Mouse (Mus musculus) ZHBTc4 (cell line): Measurements from ENCODE around the gene Ash1l.

ENCODE experiments used
- DNase-seq: peaks from one replicate; pipeline ENCODE4 v3.0.0-alpha.2; 2011; ENCODE audit warnings: low read depth, low spot score

The Ash1l gene

DNA sequence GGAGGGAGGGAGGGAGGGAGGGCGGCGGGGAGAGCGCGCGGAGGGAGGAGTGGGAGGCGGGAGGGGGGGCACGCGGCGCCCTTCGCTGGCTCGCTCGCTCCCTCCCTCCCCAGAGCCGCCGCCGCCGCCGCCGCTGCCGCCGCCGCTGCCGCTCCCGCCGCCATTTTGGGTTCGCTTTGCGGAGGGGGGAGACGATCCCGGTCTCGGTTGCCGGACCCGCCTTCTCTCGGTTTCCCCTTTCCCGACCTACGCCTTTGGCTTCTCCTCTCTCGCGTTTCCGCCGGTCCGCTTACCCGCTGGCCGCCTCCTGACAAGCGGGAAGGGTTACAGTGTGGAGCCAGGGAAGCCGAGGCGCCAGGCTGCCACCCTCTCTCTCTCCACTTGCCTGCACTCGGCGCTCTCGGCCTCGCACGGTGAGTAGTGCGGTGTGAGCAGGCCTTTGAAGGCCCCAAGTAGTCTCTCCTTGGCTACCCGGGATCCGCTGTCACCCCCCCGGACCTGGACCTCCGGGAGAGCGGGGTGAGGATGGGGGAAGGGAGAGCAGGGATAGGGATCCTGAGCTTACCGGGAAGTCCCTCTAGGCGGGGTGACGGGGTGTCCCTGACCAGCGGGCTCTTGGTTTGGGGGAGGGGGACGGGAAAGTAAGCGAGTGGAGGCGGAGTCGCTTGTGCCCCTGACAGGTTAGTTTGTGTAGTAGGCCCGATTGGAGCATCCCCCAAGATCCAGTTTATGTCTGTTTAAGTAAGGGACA lies at the start of gene Ash1l, which contains the start of gene Dap3:
Ash1l (plus strand) TSS at position 47 of the 751 bp plus-strand sequence.
Dap3 (minus strand) TSS at position 606 of the 751 bp plus-strand sequence.
- peak; percentile 91 for DNase-seq

GRCm38 (mm10) chr3:88904803-88905202 lies 45.6 kb upstream of the Ash1l start:
- no peak for DNase-seq

- DNase-seq: no peak
Measured at GRCm38 (mm10) chr3:88905209-88905608, 45.2 kb upstream of the Ash1l start.

GRCm38 (mm10) chr3:88905741-88906140 lies 44.7 kb upstream of the Ash1l start:
- DNase-seq: no peak

GRCm38 (mm10) chr3:88906393-88907159 lies 43.8 kb upstream of the Ash1l start:
- no peak for DNase-seq

DNA sequence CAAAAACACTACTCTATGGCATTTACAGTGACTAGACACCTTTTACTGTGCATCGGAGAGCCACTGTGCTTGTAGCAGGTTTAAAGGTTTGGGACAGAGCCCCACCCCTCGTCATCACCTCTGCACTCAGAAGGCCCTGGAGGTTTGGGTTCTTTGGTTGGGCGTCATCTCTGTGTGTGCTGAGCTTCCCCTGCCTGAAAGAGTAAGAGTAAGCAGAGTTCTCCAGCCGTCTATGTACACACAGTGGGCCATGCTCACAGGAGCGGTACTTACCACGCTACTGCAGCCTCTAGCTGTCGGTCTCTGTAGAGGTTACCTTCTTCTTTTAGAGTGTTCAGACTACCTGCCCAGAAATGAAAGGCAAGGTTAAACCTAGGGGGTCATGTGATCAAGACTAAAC lies 37.8 kb upstream of the Ash1l start:
- DNase-seq: peak; percentile 45

GRCm38 (mm10) chr3:88913511-88914383 lies 36.7 kb upstream of the Ash1l start, which contains the start of gene Msto1:
TSS of gene Msto1 (minus strand) at chr3:88913999.
- peak; percentile 98 for DNase-seq

DNA sequence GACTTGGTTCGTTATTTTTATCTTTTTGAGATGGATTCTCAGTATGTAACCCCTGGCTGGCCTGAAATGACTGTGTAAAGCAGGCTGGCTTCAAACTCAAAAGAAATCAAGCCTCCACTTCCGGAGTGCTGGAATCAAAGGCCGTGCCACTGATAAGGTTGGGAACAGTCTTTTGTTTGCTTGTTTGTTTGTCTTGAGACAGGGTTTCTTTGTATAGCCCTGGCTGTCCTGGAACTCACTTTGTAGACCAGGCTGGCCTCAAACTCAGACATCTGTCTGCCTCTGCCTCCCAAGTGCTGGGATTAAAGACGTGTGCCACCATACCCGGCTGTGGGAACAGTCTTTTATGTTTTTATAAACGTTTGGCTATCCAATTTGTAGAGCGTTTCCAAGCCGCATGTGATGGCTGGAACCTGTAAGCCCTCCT lies 36.0 kb upstream of the Ash1l start:
- DNase-seq: no peak

GRCm38 (mm10) chr3:88918981-88919380 lies 31.4 kb upstream of the Ash1l start:
- no peak for DNase-seq

DNA sequence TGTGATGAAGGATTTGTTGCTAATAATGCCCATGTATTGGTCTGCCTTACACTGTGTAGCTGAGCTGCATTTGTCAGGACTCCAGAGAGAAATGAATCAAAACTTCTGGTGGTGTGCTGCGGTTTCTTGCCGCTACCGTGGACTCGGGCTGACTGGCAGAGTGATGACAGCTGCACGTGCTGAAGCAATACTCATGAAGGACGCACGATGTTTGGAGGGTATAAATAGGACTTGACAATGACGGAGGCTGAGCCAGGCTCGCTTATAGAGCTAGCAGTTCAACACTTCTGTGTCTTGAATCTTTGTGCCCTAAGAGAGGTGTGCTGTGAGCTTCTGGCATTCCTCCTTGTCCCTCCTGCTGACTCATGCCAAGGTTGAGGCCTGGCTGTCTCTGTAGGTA lies 29.0 kb upstream of the Ash1l start:
- peak; percentile 43 for DNase-seq

DNA sequence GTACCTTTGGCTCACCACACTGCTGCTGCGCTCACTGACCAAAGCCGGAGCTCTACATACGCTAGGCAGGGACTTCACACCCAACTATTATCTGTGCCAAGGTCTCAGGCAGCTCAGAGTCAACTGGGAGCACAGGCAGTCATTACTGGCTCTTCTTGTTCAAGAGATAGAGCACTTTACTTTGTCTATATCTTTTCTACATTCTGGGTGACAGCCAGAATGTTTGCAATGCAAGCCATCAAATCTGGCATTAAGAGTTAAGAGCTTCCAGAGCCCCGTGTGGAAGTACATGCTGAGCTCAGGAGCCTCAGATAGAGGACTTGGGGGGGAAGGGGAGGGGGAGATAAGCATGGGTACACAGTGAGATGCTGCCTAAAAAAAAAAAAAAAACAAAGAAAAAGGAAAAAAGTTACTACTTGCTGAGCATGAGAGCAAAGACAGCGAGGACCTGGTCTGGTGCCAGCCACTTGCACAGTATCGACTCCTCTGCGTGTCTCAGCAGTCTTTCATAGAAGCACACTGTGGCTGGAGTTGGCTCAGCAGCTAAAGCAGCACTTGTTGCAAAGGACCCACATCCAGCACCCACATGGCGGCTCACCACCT lies 26.3 kb upstream of the Ash1l start:
- no peak for DNase-seq

DNA sequence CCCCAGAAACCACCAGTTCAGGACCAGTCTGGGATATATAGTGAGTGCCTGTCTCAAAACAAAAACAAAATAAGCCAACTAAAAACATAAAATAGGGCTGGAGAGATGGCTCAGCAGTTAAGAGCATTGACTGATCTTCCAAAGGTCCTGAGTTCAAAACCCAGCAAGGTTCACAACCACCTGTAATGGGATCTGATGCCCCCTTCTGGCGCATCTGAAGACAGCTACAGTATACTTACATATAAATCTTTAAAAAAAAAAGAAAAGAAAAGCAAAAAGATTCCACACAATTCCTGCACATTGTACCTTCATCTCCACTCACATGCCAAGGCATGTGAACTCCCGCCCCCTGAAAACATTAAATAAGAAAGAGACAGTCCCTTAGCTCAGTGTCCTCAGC lies 24.8 kb upstream of the Ash1l start:
- DNase-seq: no peak

DNA sequence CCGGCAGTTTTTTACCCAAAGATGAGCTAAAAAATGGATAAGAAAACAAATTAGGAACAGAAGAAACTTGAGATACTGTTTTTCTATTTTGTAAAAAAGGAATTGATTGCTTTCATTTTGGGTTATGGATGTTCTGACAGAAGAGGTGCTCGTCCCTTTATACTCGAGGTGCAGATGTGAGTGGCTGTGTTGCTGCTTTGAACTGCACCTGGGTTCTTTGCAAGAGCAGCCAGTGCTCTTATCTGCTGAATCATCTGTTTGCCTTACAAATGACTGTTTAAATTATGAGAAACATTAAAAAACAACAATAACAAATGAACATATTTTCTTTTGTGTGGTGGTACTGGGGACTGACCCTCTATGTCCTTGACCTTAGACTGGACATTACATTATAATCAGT lies 20.9 kb upstream of the Ash1l start:
- DNase-seq: no peak

DNA sequence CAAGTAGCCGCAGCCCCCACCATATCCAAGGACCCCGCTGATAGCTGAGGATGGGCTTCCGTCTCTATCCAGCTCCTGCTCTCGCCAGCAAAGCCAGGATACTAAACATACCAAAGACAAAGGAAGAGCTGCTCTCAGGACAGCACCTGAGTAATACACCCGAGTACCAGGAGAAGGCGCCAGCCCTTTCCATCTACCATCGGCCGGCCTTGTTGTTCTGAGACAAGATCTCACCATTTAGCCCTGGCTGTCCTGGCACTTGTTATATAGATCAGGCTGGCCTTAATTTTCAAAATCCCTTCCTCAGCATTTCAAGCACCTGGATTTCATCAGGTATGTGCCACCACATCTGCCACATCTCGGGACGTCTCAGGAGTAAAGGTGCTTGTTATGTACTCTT lies 11.4 kb upstream of the Ash1l start:
- DNase-seq: peak; percentile 54

GRCm38 (mm10) chr3:88939749-88940148 lies 10.7 kb upstream of the Ash1l start:
- DNase-seq: peak; percentile 89

DNA sequence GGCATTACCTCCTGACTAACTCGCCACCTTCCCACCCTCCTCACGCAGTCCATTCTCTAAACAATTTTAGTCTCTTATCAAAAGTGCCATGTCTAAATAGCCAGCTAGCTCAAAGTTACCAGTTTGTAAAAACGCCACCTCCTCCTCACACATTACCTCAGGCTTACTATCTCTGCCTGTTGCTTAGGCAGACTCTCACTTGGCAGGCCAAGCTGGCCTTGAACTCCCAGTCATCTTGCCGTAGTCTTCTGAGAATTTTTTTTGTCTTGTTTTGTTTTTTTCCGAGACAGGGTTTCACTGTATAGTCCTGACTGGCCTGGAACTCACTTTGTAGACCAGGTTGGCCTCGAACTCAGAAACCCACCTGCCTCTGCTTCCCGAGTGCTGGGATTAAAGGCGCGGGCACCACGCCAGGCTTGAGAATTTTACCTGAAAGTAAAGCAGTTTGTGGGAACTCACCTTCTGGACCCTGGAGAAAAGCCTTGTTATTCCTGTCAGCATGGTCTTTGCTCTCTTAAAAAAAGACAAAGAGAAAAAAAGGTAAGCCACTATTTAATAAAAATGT lies 8.0 kb upstream of the Ash1l start:
- no peak for DNase-seq

DNA sequence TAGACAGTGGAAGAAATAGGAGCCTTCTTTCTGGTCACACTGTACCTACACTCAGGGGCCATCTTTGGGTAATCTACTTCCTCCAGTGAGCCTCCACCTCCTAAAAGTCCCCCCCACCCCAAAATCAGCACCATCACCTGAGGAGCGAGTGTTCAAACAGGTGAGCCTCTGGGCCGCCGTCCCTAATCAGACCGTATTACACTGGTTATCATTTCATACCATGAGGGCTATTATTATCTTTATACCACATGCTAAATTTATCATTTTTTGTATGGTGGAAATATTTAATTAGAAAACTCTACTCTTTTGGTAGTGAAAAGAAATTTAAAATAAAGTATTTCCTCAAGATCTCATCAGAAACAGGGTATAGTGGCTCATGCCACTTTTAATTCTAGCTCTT lies 6.3 kb upstream of the Ash1l start:
- no peak for DNase-seq

GRCm38 (mm10) chr3:88949786-88950575 lies 441 bp upstream of the Ash1l start:
- peak; percentile 95 for DNase-seq

GRCm38 (mm10) chr3:88951327-88951800 lies 942 bp downstream of the Ash1l start:
- DNase-seq: no peak

GRCm38 (mm10) chr3:88953246-88953645 lies 2.8 kb downstream of the Ash1l start:
- DNase-seq: no peak
